Mouse (Mus musculus) embryo, embryonic 9.5 days (tissue): ENCODE results near the gene Pdxk.
A peak's percentile ranks its signal among the peaks of the same experiment; 100 is the strongest.
"Not testable (repeated sequence)": the region's sequence is repeated elsewhere in the genome, so short reads cannot be mapped to it uniquely, and the experiment has no call there.

Experiments used
- DNase-seq: peaks from one replicate; pipeline ENCODE4 v3.0.0-alpha.2; 2017; ENCODE audit errors: extremely low spot score

The Pdxk gene

GRCm38 (mm10) chr10:78417888-78418287 is 46.9 kb downstream of the Pdxk start:
- no peak for DNase-seq

GRCm38 (mm10) chr10:78414936-78415335 is 49.8 kb downstream of the Pdxk start:
- DNase-seq = not testable (repeated sequence)

GRCm38 (mm10) chr10:78413152-78413520 is 51.6 kb downstream of the Pdxk start:
- no peak for DNase-seq

- DNase-seq = peak; percentile 95
These were observed 52.2 kb downstream of the Pdxk start, which contains the start of gene Rrp1 for GRCm38 (mm10) chr10:78412319-78413151. TSS of gene Rrp1 (minus strand) at chr10:78413043.

- peak; percentile 15 for DNase-seq
These were observed 52.9 kb downstream of the Pdxk start for GRCm38 (mm10) chr10:78411851-78412250.

- no peak for DNase-seq
These were observed 55.6 kb downstream of the Pdxk start for GRCm38 (mm10) chr10:78409035-78409788.

- no peak for DNase-seq
These were observed 57.6 kb downstream of the Pdxk start for GRCm38 (mm10) chr10:78407132-78407531.

- DNase-seq = no peak
These were observed 58.6 kb downstream of the Pdxk start for GRCm38 (mm10) chr10:78406152-78406551.

GRCm38 (mm10) chr10:78402301-78402922 is 62.4 kb downstream of the Pdxk start:
- DNase-seq = no peak

- DNase-seq = no peak
These were observed 63.6 kb downstream of the Pdxk start for GRCm38 (mm10) chr10:78401127-78401526.

- DNase-seq = peak; percentile 33
These were observed 65.6 kb downstream of the Pdxk start for GRCm38 (mm10) chr10:78399090-78399657.

- DNase-seq = no peak
These were observed 68.2 kb downstream of the Pdxk start for GRCm38 (mm10) chr10:78396625-78396885.

- DNase-seq = peak; percentile 94
These were observed 68.8 kb downstream of the Pdxk start for GRCm38 (mm10) chr10:78395819-78396624.

GRCm38 (mm10) chr10:78395377-78395776 is 69.4 kb downstream of the Pdxk start:
- no peak for DNase-seq

GRCm38 (mm10) chr10:78392072-78392471 is 72.7 kb downstream of the Pdxk start:
- peak; percentile 75 for DNase-seq

- DNase-seq = no peak
These were observed 73.7 kb downstream of the Pdxk start for GRCm38 (mm10) chr10:78390982-78391470.

GRCm38 (mm10) chr10:78388216-78388980 is 76.4 kb downstream of the Pdxk start:
- no peak for DNase-seq
